Mouse (Mus musculus) embryonic fibroblast, embryonic 13.5 days (primary cell): ENCODE data around the gene Myrip.

ENCODE experiments used
- CTCF ChIP-seq: IDR thresholded peaks from 2 replicates; pipeline ENCODE4 v1.5.1; 2011; ENCODE audit warnings: mild to moderate bottlenecking, control low read depth, low read length, moderate library complexity, borderline replicate concordance; ENCODE audit not compliant: insufficient read depth
- POLR2A ChIP-seq: IDR thresholded peaks from 2 replicates; pipeline ENCODE4 v1.6.1; 2011; ENCODE audit warnings: low read depth, mild to moderate bottlenecking, control low read depth, low read length, moderate library complexity

DNA sequence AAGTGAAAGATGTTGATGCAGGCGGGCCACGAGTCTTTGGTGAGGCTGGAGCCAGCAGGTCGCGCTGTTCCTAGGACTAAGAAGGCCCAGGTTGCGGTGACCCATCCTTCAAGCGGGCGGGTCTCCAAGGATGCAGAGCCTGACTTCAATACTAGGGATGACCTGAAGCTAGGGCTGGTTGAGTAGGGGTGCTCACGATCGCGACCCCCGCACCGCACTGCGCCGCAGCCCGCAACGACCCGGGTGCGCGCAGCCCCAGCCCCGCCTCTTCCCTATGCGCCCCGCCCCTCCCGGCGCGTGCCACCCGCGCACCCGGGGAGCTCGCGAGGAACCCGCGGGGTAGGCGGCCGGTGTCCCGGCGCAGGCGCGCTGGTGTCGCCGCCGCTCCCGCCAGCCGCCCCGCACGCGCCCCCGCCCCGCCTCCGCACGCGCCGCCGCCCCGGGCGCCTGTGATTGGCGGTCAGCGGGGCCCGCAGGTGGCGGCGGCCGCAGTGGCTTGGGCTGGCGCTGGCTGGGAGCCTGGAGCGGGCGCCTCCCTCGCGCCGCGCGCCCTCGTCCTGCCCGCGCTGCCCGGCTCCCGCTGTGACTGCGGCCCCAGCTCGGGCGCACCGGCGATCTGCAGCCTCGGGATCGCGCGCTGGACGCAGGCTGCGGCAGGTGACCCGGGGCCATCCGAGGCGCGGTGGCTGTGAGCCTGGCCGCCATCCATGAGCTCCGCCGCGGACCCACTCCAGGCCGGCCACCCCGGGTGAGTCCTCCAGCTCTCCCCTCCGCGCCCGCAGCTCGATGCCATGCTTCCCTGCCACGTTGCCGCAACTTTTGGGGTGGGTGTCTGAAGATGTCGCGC, 2.4 kb downstream of the Myrip start:
- TF ChIP-seq CTCF: no peak
- no peak for TF ChIP-seq POLR2A
